Comparison of ENCODE assay signal across 8 mouse cellular contexts in the genomic region with DNA sequence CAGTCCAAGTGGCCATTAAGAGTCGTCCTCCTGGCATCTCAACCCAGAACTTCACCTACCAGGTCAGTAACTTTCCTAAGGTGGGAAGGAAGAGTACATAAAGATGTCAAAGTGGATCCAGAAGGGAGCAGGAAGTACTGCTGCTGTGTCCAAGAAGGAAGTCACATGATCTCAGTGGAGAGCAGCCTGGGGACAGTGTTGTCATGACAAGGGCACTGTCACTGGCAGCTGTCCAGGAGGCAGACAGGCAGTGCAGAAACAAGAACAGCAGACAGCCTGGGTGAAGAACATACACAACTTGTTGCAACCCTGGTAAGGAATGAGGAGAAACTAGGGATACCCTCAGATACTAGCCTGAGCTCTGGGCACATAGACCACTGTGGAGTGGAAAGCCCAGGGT. TPM values are rescaled to one million over a fixed set of nuclear protein-coding genes. Genes with fewer than 3 reads are reported as not detected.
DNase-seq lines count a peak whose midpoint lies in the region; ATAC-seq and TF ChIP-seq lines count a peak whose summit lies in the region.

No protein-coding gene starts in this region.

- peak; percentile 52 for DNase-seq in cerebellum, postnatal 10 days
- no peak for DNase-seq in cerebellum, adult 11 months
- peak; percentile 79 for DNase-seq in adipocyte (ENCODE audit: low spot score)
- peak; percentile 74 for DNase-seq in lung, embryonic 14.5 days
- no peak for DNase-seq in thymus, postnatal 14 days
- no peak for DNase-seq in layer of hippocampus, postnatal 10 days (ENCODE audit: low spot score in 2 of 2)

- peaks cover 9% of the 10 kb centered on the region for H3K4me1 ChIP-seq in heart, embryonic 12.5 days (replicated peaks)
- no peaks in the 10 kb centered on the region for H3K4me1 ChIP-seq in lung, embryonic 14.5 days (ENCODE audit: insufficient read depth)
- H3K4me1 ChIP-seq in intestine, embryonic 16.5 days (ENCODE audit: control insufficient read depth, insufficient read depth, low read length) = no peaks in the 10 kb centered on the region

- no peak overlapping the region for H3K4me2 ChIP-seq in heart, embryonic 12.5 days
- no peak overlapping the region for H3K4me2 ChIP-seq in lung, embryonic 14.5 days
- no peak overlapping the region for H3K4me2 ChIP-seq in intestine, embryonic 16.5 days (ENCODE audit: low read depth, low read length)

- no peak overlapping the region for H3K4me3 ChIP-seq in heart, embryonic 12.5 days
- no peak overlapping the region for H3K4me3 ChIP-seq in lung, embryonic 14.5 days (ENCODE audit: low read depth, low read length)
- H3K4me3 ChIP-seq in intestine, embryonic 16.5 days (ENCODE audit: low read length) = no peak overlapping the region

- no peak overlapping the region for H3K9ac ChIP-seq in heart, embryonic 12.5 days
- no peak overlapping the region for H3K9ac ChIP-seq in lung, embryonic 14.5 days
- H3K9ac ChIP-seq in intestine, embryonic 16.5 days (ENCODE audit: low read depth, low read length) = no peak overlapping the region

- 0 out of 2 replicates have a peak, but pooled peaks have one; percentile 23 for ATAC-seq in heart, embryonic 12.5 days (ENCODE audit: insufficient number of reproducible peaks, low FRiP score)
- ATAC-seq in lung, embryonic 14.5 days (ENCODE audit: insufficient read depth) = peak; percentile 78; the same call in 1 of the 2 replicates
- no peak for ATAC-seq in intestine, embryonic 16.5 days

- WGBS in heart, embryonic 12.5 days = 50% methylated on average over 1 of the region's 1 CpGs
- WGBS in lung, embryonic 14.5 days = 58% methylated on average over 1 of the region's 1 CpGs
- WGBS in intestine, embryonic 16.5 days = 81% methylated on average over 1 of the region's 1 CpGs

- no peaks in the 10 kb centered on the region for H3K36me3 ChIP-seq in heart, embryonic 12.5 days
- no peaks in the 10 kb centered on the region for H3K36me3 ChIP-seq in lung, embryonic 14.5 days (ENCODE audit: insufficient read depth)
- H3K36me3 ChIP-seq in intestine, embryonic 16.5 days (ENCODE audit: control insufficient read depth, insufficient read depth, low read length) = no peaks in the 10 kb centered on the region

- no peaks in the 10 kb centered on the region for H3K27me3 ChIP-seq in heart, embryonic 12.5 days (replicated peaks)
- H3K27me3 ChIP-seq in lung, embryonic 14.5 days (ENCODE audit: insufficient read depth, low read length) = no peaks in the 10 kb centered on the region
- H3K27me3 ChIP-seq in intestine, embryonic 16.5 days (replicated peaks; ENCODE audit: control insufficient read depth, insufficient read depth, low read length) = no peaks in the 10 kb centered on the region

- no peaks in the 10 kb centered on the region for H3K9me3 ChIP-seq in heart, embryonic 12.5 days (replicated peaks)
- no peaks in the 10 kb centered on the region for H3K9me3 ChIP-seq in lung, embryonic 14.5 days (ENCODE audit: low read depth, low read length)
- no peaks in the 10 kb centered on the region for H3K9me3 ChIP-seq in intestine, embryonic 16.5 days (ENCODE audit: control insufficient read depth, low read length)

- TF ChIP-seq CTCF in lung, embryonic 14.5 days (IDR thresholded peaks at IDR 0.05; ENCODE audit: low read depth) = no peak

- 0 out of 2 replicates have a peak overlapping the region, but pooled peaks have one; percentile 2 for H3K27ac ChIP-seq in heart, embryonic 12.5 days (ENCODE audit: poor library complexity, severe bottlenecking)
- no peak overlapping the region for H3K27ac ChIP-seq in lung, embryonic 14.5 days (ENCODE audit: low read depth)
- no peak overlapping the region for H3K27ac ChIP-seq in intestine, embryonic 16.5 days (ENCODE audit: low read length)

RNA-seq across cellular contexts. Expression of a gene that starts 8.4 kb away (rescaled TPM):
- polyA plus RNA-seq in heart, embryonic 12.5 days (2016; fragmentation: Nextera tagmentation; extraction: Ambion mirVana) = 0.43 and 0.62 TPM in 2 replicates
- 0.32 and 0.42 TPM in 2 replicates for polyA plus RNA-seq in lung, embryonic 14.5 days (2014; fragmentation: Nextera tagmentation; extraction: Ambion mirVana)
- 0.33 and 0.46 TPM in 2 replicates for polyA plus RNA-seq in intestine, embryonic 16.5 days (2015; fragmentation: Nextera tagmentation; extraction: Ambion mirVana)
- total RNA-seq in layer of hippocampus, postnatal 10 days (2021) = 1 to 10 TPM; 6.5 to 7.9 TPM

RNA-seq across cellular contexts. Expression of a gene that starts 8.9 kb away (rescaled TPM):
- polyA plus RNA-seq in heart, embryonic 12.5 days (2016; fragmentation: Nextera tagmentation; extraction: Ambion mirVana) = 72.5 and 75.2 TPM in 2 replicates
- 1.2 and 2.1 TPM in 2 replicates for polyA plus RNA-seq in lung, embryonic 14.5 days (2014; fragmentation: Nextera tagmentation; extraction: Ambion mirVana)
- 0.99 and 1.9 TPM in 2 replicates for polyA plus RNA-seq in intestine, embryonic 16.5 days (2015; fragmentation: Nextera tagmentation; extraction: Ambion mirVana)
- 1 to 10 TPM; 2.2 to 3.8 TPM for total RNA-seq in layer of hippocampus, postnatal 10 days (2021)

RNA-seq across cellular contexts. Expression of a gene that starts 21.4 kb away (rescaled TPM):
- polyA plus RNA-seq in heart, embryonic 12.5 days (2016; fragmentation: Nextera tagmentation; extraction: Ambion mirVana) = 270 and 279 TPM in 2 replicates
- 210 and 219 TPM in 2 replicates for polyA plus RNA-seq in lung, embryonic 14.5 days (2014; fragmentation: Nextera tagmentation; extraction: Ambion mirVana)
- polyA plus RNA-seq in intestine, embryonic 16.5 days (2015; fragmentation: Nextera tagmentation; extraction: Ambion mirVana) = 267 and 269 TPM in 2 replicates
- 100 to 1,000 TPM; 151 to 157 TPM for total RNA-seq in layer of hippocampus, postnatal 10 days (2021)

RNA-seq across cellular contexts. Expression of a gene that starts 21.5 kb away (rescaled TPM):
- 144 and 145 TPM in 2 replicates for polyA plus RNA-seq in heart, embryonic 12.5 days (2016; fragmentation: Nextera tagmentation; extraction: Ambion mirVana)
- 187 and 199 TPM in 2 replicates for polyA plus RNA-seq in lung, embryonic 14.5 days (2014; fragmentation: Nextera tagmentation; extraction: Ambion mirVana)
- polyA plus RNA-seq in intestine, embryonic 16.5 days (2015; fragmentation: Nextera tagmentation; extraction: Ambion mirVana) = 269 TPM in 2 replicates
- total RNA-seq in layer of hippocampus, postnatal 10 days (2021) = 100 to 1,000 TPM; 101 to 104 TPM

RNA-seq across cellular contexts. Expression of a gene that starts 48.9 kb away (rescaled TPM):
- polyA plus RNA-seq in heart, embryonic 12.5 days (2016; fragmentation: Nextera tagmentation; extraction: Ambion mirVana) = 12.2 and 12.6 TPM in 2 replicates
- 15.5 and 15.6 TPM in 2 replicates for polyA plus RNA-seq in lung, embryonic 14.5 days (2014; fragmentation: Nextera tagmentation; extraction: Ambion mirVana)
- 25.6 and 31.0 TPM in 2 replicates for polyA plus RNA-seq in intestine, embryonic 16.5 days (2015; fragmentation: Nextera tagmentation; extraction: Ambion mirVana)
- total RNA-seq in layer of hippocampus, postnatal 10 days (2021) = 10 to 100 TPM; 15.8 to 16.0 TPM

Comparison
In these comparisons a context has a peak if more than half of its experiments do, and no peak if none do; other contexts are left out.
1. DNase-seq: peak in cerebellum, postnatal 10 days (2 of 2), adipocyte (single experiment) and lung, embryonic 14.5 days (single experiment); none in cerebellum, adult 11 months (single experiment), thymus, postnatal 14 days (single experiment) and layer of hippocampus, postnatal 10 days (0 of 2).
2. RNA of a gene that starts 8.9 kb away (polyA plus RNA-seq): 72.5 to 75.2 TPM in heart, embryonic 12.5 days; 1.2 to 2.1 TPM in lung, embryonic 14.5 days and 0.99 to 1.9 TPM in intestine, embryonic 16.5 days; every median in the first group is over 10 times any median in the second.